Mouse (Mus musculus): ENCODE measurements around the gene Gngt1.

The Gngt1 gene

GRCm38 (mm10) chr6:3993492-3993891, at the start of gene Gngt1:
Gngt1 (plus strand) TSS chr6:3993792.
- no peak for DNase-seq

GRCm38 (mm10) chr6:3954969-3955368, 38.6 kb upstream of the Gngt1 start:
- no peak for DNase-seq

- peak; percentile 34 for DNase-seq
These were observed 25.6 kb upstream of the Gngt1 start for GRCm38 (mm10) chr6:3967676-3968626.

GRCm38 (mm10) chr6:3973679-3974078, 19.9 kb upstream of the Gngt1 start:
- DNase-seq, result no peak

GRCm38 (mm10) chr6:3982661-3983284, 10.8 kb upstream of the Gngt1 start:
- no peak for DNase-seq

- no peak for DNase-seq
These were observed 4.8 kb upstream of the Gngt1 start, which contains the start of gene Tfpi2 for GRCm38 (mm10) chr6:3988750-3989149. Tfpi2 (minus strand) TSS chr6:3988919.

GRCm38 (mm10) chr6:3998089-3998488, 4.5 kb downstream of the Gngt1 start:
- DNase-seq, result peak; percentile 6

- peak; percentile 30 for DNase-seq
These were observed 5.7 kb downstream of the Gngt1 start for GRCm38 (mm10) chr6:3999296-3999695.

GRCm38 (mm10) chr6:4000716-4001115, 7.1 kb downstream of the Gngt1 start:
- DNase-seq, result no peak

- DNase-seq, result no peak
These were observed 9.9 kb downstream of the Gngt1 start for GRCm38 (mm10) chr6:4003445-4003844.

- peak; percentile 89 for DNase-seq
These were observed 10.3 kb downstream of the Gngt1 start, which contains the start of gene Gng11 for GRCm38 (mm10) chr6:4003890-4004306. Gng11 (plus strand) TSS chr6:4003904.

GRCm38 (mm10) chr6:4004808-4005207, 11.2 kb downstream of the Gngt1 start:
- no peak for DNase-seq

GRCm38 (mm10) chr6:4008501-4009040, 15.0 kb downstream of the Gngt1 start:
- DNase-seq, result peak; percentile 9

GRCm38 (mm10) chr6:4009548-4009947, 16.0 kb downstream of the Gngt1 start:
- peak; percentile 26 for DNase-seq

- DNase-seq, result no peak
These were observed 29.1 kb downstream of the Gngt1 start for GRCm38 (mm10) chr6:4022645-4023044.

- DNase-seq, result no peak
These were observed 32.8 kb downstream of the Gngt1 start for GRCm38 (mm10) chr6:4026367-4026766.

- DNase-seq, result no peak
These were observed 37.4 kb downstream of the Gngt1 start for GRCm38 (mm10) chr6:4030956-4031355.

- DNase-seq, result no peak
These were observed 48.2 kb downstream of the Gngt1 start for GRCm38 (mm10) chr6:4041821-4042220.

All from kidney, postnatal 10 days (tissue).